Mouse (Mus musculus) cerebellum, postnatal 14 days (tissue): ENCODE measurements at regions not wholly inside any gene's neighbourhood (a gene's known extent, or its start where the extent isn't known, plus 50 kb on each side); places are given as distances from the start of the nearest gene placed in this dataset.

Experiments used
- DNase-seq, 2 experiments: peaks; one replicate each; pipeline ENCODE4 v3.0.0; 2021; ENCODE audit warnings: mixed read lengths in 2 of 2

GRCm38 (mm10) chr13:71000422-71001008 is 158.9 kb upstream of the Adamts16 start:
- no peak for DNase-seq

- DNase-seq: no peak
Measured at GRCm38 (mm10) chr13:70993522-70993921, 151.9 kb upstream of the Adamts16 start.

GRCm38 (mm10) chr13:70989999-70990645 is 148.5 kb upstream of the Adamts16 start:
- no peak for DNase-seq

- DNase-seq: no peak
Measured at GRCm38 (mm10) chr13:70979344-70979743, 137.7 kb upstream of the Adamts16 start.

GRCm38 (mm10) chr13:70978547-70979307 is 137.1 kb upstream of the Adamts16 start:
- DNase-seq: no peak

GRCm38 (mm10) chr13:70969596-70969995 is 128.0 kb upstream of the Adamts16 start:
- no peak for DNase-seq

GRCm38 (mm10) chr13:70967781-70968180 is 126.2 kb upstream of the Adamts16 start:
- DNase-seq: no peak

GRCm38 (mm10) chr13:70963384-70963783 is 121.8 kb upstream of the Adamts16 start:
- DNase-seq: peak; percentile 7 to 13

- DNase-seq: no peak
Measured at GRCm38 (mm10) chr13:70934309-70935037, 92.9 kb upstream of the Adamts16 start.

GRCm38 (mm10) chr13:70913834-70914233 is 72.2 kb upstream of the Adamts16 start:
- DNase-seq: no peak

GRCm38 (mm10) chr13:70910934-70911333 is 69.3 kb upstream of the Adamts16 start:
- DNase-seq: no peak

- DNase-seq: no peak
Measured at GRCm38 (mm10) chr13:70904834-70905233, 63.2 kb upstream of the Adamts16 start.

- peak in 1 of 2 experiments; percentile 13 for DNase-seq
Measured at GRCm38 (mm10) chr13:70903831-70904230, 62.2 kb upstream of the Adamts16 start.

GRCm38 (mm10) chr13:70903150-70903549 is 61.5 kb upstream of the Adamts16 start:
- no peak for DNase-seq

GRCm38 (mm10) chr13:70902727-70903126 is 61.1 kb upstream of the Adamts16 start:
- DNase-seq: no peak

- DNase-seq: no peak
Measured at GRCm38 (mm10) chr13:70891634-70892033, 50.0 kb upstream of the Adamts16 start.
